Mouse (Mus musculus) gastrocnemius, postnatal 36 days (tissue): ENCODE results near the gene 2010111I01Rik. TPM values are rescaled to one million over a fixed set of nuclear protein-coding genes. Genes with fewer than 3 reads are reported as not detected.

Experiments
- DNase-seq, 2 experiments: peaks; one replicate each; pipeline ENCODE4 v3.0.0; 2022
- intact Hi-C: fragments of 180-260 bp; cut with DNase I; formaldehyde crosslinking; loops from one replicate; pipeline ENCODE4 v1.15.1; 2025
- total RNA-seq, 2 experiments: library from RNA; stranded (reverse); gene quantifications; 2 replicates each; pipeline ENCODE4 v1.2.3; 2021

2010111I01Rik gene
- total RNA-seq, 2 experiments from 2014 or later = 62.5 to 70.3 TPM

DNA sequence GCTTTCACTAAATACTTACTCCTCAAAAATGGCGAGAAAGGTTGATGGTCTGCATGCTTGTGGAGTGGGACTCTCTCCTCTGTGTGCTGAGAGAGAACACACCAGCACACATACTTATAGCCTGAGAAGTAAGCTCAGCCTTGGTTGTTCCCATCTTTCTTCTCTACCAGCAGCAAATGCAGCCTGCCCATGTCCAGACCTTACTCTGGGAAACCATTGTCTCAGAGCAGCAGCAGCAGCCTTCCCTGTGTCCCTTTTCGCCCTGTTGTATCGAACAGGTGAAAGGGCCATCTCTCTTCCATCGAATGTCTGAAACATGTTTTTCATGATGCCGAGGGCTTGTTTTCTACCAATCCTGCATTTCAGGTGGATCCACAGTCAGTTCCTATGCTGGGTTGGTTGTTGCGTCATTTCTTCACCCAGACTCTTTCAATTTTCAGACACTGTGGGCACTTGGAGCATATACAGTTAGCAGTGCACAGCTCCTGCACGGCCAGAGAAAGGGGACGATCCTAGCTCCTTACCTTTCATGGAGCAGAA, 285.8 kb downstream of the 2010111I01Rik start:
- intact Hi-C loops = no loop called here
- no peak for DNase-seq

DNA sequence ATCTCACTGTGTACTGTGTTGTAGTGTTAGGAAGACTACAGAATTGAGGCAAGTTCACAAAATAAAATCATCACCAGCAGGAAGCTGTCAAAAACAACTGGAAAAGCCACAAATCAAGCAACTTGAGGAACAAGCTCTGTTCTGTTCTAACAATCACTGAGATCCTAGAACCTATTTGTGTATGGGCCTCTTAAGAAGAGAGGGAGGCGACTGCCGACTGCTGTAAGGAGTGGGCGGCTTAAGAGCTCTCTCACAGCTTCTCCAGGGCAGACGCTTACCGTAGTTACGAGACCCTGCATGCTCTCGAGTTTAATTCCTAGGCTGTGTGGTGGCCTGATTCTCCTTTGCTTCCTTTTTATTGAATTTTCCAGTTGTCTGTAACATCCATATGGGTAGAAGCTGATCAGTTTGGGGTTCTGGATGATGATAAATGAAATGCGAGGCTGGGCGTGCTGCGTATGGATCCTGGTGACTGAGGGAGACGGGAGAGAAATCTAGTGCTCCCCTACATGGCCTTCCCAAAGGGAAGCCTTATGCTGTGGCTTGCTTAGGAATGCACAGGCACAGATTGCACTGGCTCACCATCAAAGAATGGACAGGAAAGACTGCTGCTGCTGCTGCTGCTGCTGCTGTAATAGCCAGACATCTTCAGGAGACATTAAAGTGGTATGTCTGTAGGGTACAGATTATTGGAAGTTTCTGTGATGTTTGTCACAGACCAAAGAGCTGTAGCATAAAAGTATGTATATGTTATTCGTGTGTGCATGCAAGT, 286.6 kb downstream of the 2010111I01Rik start:
- intact Hi-C loops = no loop called here
- DNase-seq = no peak

DNA sequence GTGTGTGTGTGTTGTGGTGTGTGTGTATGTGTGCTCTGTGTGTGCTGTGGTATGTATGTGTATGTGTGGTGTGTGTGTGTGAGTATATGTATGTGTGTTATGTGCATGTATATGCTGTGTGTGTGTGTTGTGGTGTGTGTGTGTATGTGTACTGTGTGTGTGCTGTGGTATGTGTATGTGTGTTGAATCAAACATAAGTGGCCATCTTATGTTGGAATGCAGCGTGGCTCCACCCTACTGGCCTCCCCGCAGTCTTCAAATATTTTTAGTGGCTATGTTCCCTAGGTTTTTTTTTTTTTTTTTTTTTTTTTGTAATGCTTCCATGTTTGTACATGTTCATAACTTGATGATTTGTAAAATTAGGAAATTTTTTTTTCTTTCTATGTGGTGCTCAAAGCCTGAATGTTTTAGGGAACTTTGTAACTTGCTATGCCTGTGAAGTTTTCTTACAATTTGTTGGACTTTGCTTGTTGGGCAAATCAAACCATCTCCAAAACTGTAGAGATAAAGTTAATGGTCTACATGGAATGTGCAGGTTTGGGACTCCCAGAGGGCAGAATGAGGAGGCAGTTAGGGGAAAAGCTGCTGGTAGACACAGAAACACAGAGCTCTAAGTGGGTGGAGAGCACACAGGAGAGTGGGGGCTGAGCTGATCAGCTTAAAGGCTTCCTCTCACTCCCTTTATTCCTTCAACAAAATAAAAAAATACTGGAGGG, 287.8 kb downstream of the 2010111I01Rik start:
- no peak for DNase-seq
- intact Hi-C loops = no loop called here

DNA sequence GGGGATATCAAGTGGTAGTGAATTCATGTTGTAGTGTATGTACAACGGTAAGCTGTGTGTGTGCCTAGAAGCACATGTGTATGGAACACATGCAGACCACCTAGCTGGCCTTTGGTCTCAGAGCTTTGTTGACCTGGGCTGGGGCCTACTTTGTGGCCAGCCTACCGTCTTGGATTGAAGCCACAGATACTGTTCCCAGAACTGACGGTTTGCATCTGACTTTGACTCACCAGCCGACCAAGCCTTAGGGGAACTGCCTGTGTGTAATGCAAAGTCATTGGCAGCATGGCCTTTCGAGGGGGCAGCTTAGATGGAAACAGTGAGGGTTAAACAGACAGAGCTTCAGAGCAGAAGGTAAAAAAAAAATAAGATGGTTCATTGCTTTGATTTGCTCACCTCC, 288.5 kb downstream of the 2010111I01Rik start:
- intact Hi-C loops = no loop called here

DNA sequence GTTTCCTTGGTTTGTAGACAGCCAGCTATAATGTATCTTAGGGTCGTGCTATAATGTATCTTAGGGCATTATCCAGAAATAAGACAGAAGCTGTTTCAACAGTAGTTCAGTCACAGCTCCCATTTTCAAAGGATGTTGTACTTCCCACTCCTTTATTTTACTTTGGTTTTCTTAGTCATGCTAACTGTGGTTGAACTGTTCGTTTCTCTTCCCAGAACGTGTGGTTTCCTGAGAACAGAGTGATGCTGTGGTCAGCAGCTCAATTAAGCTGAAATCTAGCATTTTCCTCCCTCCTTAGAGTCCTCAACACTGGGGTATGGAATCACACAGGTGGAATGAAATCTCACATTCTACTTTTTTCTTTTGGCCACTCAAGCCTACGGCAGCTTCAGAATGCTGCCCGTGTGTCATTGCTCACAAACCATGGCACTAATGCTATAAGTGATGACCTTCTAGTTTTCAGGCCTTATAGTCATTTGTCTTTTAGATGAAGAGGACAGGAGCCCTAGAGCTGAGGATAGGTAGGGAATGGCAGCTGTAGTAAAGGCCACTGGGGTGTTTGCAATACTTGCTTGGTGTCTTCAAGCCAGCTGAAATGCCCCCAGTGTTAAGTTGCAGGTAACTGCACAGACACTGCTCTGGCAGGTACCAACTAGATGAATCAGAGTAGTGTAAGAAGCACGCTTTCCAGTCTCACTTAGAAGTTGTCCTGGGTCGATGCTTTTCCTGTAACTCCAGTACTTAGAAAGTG, 289.4 kb downstream of the 2010111I01Rik start:
- intact Hi-C loops = no loop called here
- no peak for DNase-seq

More for the DNA sequence above, 288.5 kb downstream of the 2010111I01Rik start:
- DNase-seq = no peak

DNA sequence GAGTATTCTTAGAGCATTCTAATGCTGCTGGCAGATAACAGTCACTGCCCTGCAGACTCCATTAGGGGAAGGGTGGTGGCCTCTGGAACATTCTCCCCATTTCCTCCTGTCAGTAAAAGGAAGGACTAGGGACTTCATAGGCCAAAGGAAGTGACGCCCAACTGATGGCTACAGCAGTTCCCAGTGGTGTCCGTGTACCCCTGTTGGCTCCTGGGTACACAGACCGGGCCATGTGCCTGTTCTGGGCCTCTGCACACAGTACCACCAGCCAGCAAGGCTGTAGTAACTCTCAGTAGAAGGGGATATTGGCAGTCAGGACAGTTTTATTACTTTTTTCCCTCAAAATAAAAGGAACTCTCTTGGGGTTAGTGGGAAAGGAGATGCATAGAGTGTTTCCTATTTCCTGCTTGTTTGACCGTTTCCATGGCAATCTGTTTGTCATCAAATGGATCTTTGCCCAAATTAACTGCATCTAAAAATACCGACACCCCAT, 290.9 kb downstream of the 2010111I01Rik start:
- DNase-seq = no peak
- intact Hi-C loops = no loop called here

DNA sequence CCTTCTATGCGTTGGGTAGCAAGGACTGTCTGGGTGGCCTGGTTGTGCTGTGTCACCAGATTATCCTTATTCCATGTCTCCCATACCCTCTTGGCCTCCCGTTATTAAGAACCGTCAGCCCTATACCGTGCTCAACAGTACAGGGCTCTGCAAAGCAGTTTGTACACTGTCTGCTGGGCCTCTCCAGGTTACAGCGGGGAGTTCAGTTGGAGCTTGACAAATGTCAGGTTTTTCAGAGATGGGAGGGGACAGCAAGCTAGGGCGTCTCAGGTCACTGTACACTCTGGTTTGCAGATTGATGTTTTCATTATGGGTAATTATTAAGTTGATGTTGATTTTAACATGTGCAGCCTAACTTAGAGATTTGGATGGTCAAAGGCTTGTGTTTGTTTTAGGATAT, 291.5 kb downstream of the 2010111I01Rik start:
- intact Hi-C loops = no loop called here
- no peak for DNase-seq

DNA sequence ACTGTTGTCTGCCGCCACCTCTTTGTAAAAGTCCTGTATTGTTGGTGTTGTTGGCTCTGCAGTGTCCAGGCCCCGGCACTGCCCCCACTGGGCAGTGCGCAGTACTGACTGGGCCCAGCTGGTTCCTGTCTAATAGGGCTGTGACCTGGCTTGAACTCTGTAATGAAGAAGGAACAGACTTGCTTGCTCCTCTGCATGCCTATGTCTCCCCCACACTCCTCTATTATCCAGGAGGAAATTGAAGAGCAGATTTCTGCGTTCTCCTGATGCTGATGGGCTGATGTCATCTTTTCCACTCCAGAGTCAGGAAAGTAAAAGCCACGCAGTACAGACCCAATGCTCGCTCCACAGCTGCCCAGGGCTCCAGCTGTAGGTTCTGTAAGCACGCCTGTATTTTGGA, 292.1 kb downstream of the 2010111I01Rik start:
- intact Hi-C loops = no loop called here

DNA sequence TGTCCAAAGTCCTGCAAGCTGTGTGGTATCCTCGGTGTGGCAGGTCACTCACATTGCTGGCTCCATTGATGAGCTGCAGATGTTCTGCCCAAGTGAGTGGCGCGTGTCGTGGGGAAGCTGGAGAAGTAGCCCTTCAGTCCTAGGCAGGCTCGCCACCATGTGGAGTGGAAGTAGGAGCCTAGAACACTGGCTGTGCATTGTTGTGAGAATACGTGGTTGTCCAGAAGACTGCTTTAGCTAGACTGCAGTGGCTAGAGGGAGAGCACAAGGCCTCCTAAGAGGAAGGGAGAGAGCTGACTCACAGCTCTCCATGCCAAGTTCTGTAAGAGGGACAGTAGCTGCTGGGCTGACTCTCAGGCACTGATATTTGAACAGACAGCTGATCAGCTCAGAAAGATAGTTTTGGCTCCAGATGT, 293.5 kb downstream of the 2010111I01Rik start:
- DNase-seq = no peak
- intact Hi-C loops = no loop called here

More for the DNA sequence above, 292.1 kb downstream of the 2010111I01Rik start:
- DNase-seq = no peak

DNA sequence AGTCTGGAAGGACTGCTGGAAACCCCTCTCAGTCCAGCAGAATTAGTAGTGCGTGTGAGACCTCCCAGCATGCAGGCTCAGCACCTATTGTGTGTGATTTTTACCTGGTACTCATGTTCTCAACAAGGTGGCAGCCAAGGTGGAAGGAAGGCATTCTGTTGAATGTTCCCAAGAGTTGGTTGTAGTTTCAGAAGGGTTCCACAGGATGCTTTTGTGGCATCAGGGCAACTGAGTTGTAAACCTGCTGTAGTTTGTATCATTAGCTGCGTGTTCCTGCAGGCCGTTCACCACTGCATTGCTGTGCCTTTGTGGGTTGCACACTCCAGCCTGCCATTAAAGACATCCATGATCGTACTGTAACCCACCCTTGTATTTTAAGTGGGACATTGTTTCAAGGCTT, 294.0 kb downstream of the 2010111I01Rik start:
- no peak for DNase-seq
- intact Hi-C loops = no loop called here

DNA sequence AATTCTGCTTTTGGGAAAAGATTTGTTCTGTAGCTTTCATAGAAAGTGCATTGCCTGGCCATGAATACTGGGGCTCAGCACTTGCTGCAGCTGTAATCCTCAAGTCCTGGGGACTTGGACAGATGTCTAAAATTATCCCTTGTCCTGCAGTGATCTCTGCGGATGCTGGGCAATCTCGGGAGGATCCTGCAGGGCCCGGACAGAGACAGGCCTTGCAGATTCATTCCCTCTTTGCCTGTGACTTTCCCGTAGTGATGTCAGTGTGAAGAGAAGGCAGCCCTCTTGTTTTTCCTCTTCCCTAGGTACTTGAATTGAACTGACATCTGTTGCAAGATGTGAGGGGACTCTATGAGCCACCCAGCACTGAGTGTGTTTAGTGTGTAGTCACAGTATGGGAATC, 295.4 kb downstream of the 2010111I01Rik start:
- intact Hi-C loops = no loop called here
- no peak for DNase-seq

DNA sequence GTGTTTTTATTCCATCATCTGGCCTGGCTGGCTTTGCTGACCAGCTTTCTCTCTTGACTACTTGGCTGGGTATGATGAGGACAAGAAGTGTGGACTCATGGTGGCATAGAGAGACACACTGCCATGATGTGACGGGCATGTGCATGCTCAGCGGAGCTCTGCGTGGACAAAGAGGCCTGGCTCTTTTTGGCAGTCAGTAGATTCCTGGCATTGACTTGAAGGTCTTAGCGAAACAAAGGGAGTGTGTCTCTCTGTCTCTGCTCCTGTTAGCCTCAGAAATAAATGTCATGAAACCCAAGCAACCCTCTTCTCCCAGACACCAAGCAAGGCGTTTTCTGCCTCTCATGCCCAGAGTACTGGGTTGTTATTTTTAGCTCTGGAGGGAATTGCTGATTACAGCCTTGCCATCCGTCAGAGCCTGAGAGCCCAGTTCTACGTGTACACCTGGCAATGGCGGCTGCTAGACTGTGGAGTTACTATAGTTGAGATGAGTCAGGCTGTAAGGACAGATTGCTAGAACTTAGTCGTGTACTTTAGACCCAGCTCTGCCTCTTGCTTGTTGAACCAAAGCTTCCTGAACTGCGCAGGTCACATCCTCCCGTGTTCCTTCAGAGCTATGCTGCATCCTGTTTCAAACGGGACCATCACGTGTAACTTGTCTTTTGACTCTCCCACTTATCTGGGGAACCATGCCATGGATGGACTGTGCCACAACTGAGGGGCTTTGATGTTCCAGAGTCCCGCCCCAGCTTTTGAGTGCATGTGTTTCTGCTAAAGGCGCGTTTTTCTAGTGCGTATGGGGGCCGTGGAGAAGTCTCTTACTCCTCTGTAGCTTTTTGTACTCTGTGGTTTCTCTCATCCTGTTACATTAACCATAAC, 296.3 kb downstream of the 2010111I01Rik start:
- intact Hi-C loops = no loop called here
- no peak for DNase-seq

DNA sequence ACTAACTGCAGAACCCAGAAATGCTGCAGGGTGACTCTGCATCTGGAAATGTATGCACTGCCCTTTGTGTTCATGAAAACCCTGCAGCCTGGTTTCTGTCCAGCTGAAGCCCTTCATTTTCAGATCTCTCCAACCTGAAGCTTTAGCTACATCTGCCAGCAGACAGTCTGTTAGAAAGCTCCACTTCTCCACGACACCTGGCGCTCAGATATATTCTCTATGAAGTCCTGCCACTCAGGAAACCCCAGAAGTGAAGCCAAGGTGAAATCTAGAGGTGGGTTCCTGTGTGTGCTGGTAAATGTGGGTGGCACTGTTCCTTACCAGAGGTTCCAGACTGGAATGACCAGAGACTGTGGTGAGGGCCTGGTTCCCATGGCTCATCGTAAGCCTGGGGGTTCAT, 297.0 kb downstream of the 2010111I01Rik start:
- DNase-seq = no peak
- intact Hi-C loops = no loop called here

DNA sequence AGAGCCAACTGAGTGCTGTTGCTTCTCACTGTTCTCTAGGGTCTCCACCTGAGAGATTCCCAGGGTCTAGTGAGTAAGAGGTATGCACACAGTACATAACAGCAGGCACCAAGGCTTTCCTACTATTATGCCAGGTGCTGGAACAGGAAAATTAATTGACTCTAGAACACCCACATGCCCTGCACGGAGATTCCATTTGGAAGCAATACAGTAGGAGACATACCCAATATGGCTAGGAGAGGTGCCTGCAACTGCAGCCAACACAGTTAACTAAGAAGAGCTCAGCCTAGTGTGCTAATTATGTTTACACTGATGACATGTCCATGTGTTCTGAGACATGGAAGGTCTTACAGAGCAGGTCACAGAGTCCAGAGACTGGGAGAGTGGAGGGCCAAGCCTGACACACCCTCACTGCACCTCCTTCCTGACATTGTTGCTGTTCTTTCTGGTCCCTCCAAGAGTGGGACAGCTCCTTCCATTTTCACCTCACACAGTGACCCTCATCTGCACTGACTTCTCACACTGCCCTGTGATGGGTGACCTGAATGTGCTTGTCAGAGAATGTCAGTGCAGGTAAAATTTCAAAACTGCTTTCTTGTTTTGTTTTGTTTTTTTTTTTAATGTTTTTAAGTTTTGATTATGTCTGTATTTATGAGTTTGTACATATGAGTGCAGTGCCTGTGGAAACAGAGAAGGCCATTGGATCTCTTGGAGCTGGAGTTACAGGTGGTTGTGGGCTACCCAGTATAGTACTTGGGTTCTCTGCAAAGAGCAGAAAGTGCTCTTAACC, 297.7 kb downstream of the 2010111I01Rik start:
- no peak for DNase-seq
- intact Hi-C loops = no loop called here

DNA sequence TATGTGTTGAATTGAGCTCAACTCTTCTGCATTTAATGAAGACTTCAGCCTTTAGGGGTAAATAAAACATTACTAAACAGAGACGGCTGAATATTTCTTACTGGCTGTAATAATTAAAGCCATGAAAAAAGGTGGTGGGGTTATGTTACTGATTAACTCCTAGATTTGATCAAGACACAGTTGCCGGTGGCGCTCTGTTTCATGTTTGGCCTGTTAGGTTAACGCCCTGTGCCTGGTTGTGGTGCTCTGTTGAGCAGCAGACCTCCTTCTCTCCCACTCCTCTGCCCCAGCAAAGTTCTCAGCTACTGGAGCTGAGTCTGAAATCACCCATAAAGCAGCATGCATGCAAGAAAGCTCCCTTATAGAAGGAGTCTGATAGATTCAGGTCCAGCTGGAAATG, 303.7 kb downstream of the 2010111I01Rik start:
- intact Hi-C loops = no loop called here
- no peak for DNase-seq

DNA sequence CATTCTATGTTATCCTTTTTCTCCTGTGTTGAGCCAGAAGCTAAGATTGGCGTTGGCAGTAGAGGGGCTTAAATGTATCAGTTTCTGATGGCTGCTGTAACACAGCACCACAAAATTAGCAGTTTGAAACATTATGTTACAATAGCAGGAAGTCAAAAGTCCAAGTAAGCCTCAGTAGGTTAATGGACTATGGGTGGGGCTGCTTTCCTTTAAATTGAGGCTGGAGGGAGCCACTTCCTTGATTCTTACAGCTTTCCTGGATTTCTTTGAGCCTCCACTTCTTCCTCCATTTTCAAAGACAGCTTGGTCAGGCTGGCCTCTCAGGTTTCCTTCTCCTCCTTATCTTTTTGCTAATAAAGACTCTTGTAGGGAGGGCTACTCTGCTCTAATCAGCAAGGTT, 304.1 kb downstream of the 2010111I01Rik start:
- intact Hi-C loops = no loop called here
- no peak for DNase-seq

DNA sequence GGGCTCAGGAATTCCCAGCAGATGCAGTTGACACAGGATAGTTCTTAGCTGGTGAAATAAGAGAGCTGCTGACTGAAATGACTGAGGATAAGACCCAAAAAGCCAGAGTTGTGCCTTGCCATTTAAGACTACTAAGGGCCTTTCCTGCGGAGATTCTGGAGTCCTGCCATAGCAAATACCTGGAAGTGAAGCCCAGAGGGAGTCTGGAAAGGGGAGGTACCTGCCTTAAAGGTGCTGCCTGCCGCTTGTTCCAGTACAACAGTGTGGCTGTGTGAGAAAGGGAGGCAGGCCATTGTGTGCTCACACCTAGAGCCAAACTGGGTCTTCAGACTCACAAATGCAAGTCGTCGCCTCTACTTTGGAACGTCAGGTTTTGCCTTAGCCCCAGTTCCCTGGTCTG, 305.5 kb downstream of the 2010111I01Rik start:
- intact Hi-C loops = no loop called here
- DNase-seq = no peak

DNA sequence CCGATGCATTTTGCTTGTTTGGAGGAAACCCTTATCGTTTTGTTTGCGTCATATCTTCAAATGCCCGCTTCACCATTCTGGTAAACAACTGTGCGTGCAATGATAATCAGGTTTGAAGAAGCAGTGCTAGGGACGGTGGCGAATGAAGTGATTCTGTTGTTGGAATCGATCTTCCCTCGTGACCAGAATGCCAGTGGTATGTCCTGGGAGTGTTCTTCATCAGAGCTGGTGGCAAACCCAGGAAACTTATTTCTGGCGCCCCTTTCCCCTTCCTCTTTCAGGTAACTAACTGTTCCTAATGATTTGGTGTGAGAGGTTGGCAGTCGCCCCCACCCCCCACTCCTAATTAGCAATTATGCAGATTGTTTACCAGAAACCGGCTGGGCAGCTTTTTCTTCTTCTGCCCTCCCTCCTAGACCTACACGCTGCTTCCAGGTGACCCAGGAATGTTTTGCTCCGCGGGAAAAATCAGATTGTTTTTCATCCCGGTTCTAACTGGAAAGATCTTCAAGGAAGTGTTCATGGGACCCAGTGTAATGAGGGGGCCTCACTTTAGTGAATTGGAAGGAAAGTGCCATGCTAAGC, 307.4 kb downstream of the 2010111I01Rik start:
- intact Hi-C loops = no loop called here
- no peak for DNase-seq
